Mouse (Mus musculus): Measurements from ENCODE around the gene Hoxd11.

Gene Hoxd11

GRCm38 (mm10) chr2:74666411-74666810 is 12.9 kb upstream of the Hoxd11 start:
- DNase-seq (ENCODE audit: low spot score): no peak

GRCm38 (mm10) chr2:74667191-74667841 is 12.0 kb upstream of the Hoxd11 start:
- no peak for DNase-seq (ENCODE audit: low spot score)

GRCm38 (mm10) chr2:74667842-74668357 is 11.5 kb upstream of the Hoxd11 start, which contains the start of gene Hoxd13:
Gene Hoxd13 (plus strand): TSS chr2:74668310.
- DNase-seq (ENCODE audit: low spot score): no peak

- no peak for DNase-seq (ENCODE audit: low spot score)
Measured at GRCm38 (mm10) chr2:74668370-74669229, 10.8 kb upstream of the Hoxd11 start.

GRCm38 (mm10) chr2:74669230-74669578 is 10.2 kb upstream of the Hoxd11 start:
- DNase-seq (ENCODE audit: low spot score): no peak

- no peak for DNase-seq (ENCODE audit: low spot score)
Measured at GRCm38 (mm10) chr2:74669650-74670235, 9.6 kb upstream of the Hoxd11 start.

- no peak for DNase-seq (ENCODE audit: low spot score)
Measured at GRCm38 (mm10) chr2:74670632-74671188, 8.6 kb upstream of the Hoxd11 start.

GRCm38 (mm10) chr2:74671847-74672246 is 7.5 kb upstream of the Hoxd11 start:
- no peak for DNase-seq (ENCODE audit: low spot score)

- DNase-seq (ENCODE audit: low spot score): peak; percentile 80
Measured at GRCm38 (mm10) chr2:74672481-74673362, 6.6 kb upstream of the Hoxd11 start.

GRCm38 (mm10) chr2:74673835-74674425 is 5.4 kb upstream of the Hoxd11 start:
- DNase-seq (ENCODE audit: low spot score): no peak

GRCm38 (mm10) chr2:74674881-74675665 is 4.3 kb upstream of the Hoxd11 start, which contains the start of gene Hoxd12:
Gene Hoxd12 (plus strand): TSS chr2:74675013.
- DNase-seq (ENCODE audit: low spot score): no peak

GRCm38 (mm10) chr2:74675666-74676282 is 3.6 kb upstream of the Hoxd11 start:
- no peak for DNase-seq (ENCODE audit: low spot score)

- no peak for DNase-seq (ENCODE audit: low spot score)
Measured at GRCm38 (mm10) chr2:74676376-74677052, 2.8 kb upstream of the Hoxd11 start.

- DNase-seq (ENCODE audit: low spot score): no peak
Measured at GRCm38 (mm10) chr2:74677106-74677505, 2.3 kb upstream of the Hoxd11 start.

GRCm38 (mm10) chr2:74679596-74679971 is 227 bp downstream of the Hoxd11 start:
- no peak for DNase-seq (ENCODE audit: low spot score)

- DNase-seq (ENCODE audit: low spot score): no peak
Measured at GRCm38 (mm10) chr2:74679980-74680379, 623 bp downstream of the Hoxd11 start.

GRCm38 (mm10) chr2:74680561-74681398 is 1.4 kb downstream of the Hoxd11 start:
- no peak for DNase-seq (ENCODE audit: low spot score)
